Mouse (Mus musculus): ENCODE measurements around the gene Mrpl43. TPM values are rescaled to one million over a fixed set of nuclear protein-coding genes. Genes with fewer than 3 reads are reported as not detected.

The Mrpl43 gene
- polyA plus RNA-seq, 1 experiment from 2014 or later: 67.1 TPM

DNA sequence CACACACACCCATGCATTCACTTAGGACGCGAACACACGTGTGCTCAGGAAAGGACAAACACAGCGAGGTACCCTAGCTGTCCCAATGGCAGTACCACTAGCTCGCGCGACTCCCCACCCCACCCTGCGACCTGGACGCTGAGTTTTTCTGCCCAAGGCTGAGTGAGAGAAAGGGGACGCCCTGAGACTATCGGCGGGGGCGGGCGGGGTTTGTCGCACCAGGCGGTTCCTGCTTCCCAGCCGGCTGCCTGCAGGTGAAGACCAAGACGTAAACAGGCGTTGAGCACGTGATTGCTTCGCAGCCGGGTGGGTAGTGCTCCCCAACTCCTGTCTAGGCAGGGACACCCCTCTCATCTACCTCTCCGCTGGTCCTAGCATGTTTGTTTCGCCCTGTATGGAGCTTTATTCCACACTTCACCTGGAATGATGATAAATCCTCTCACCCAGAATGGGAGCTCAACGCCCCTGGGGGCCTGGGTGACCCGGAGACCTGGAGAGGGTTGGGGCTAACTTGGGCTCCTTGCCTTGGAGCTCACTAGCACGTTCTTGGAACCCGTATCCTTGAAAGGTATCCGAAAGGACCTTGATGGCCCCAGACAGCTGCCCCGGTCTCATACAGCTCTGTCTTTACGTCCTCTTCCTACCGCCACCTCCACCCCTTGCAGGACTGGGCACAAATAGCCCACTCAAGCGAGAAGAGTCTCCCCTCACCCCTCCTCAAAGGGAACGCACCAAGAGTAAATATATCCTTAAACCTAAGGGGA lies 9.5 kb upstream of the Mrpl43 start:
- peak; percentile 42 for DNase-seq (ENCODE audit: low spot score)
- H3K4me1 ChIP-seq (ENCODE audit: control insufficient read depth, insufficient read depth, low read length): peaks cover 30% of the 10 kb centered on the region
- ATAC-seq: peak; percentile 8; the same call in 1 of the 2 replicates

DNA sequence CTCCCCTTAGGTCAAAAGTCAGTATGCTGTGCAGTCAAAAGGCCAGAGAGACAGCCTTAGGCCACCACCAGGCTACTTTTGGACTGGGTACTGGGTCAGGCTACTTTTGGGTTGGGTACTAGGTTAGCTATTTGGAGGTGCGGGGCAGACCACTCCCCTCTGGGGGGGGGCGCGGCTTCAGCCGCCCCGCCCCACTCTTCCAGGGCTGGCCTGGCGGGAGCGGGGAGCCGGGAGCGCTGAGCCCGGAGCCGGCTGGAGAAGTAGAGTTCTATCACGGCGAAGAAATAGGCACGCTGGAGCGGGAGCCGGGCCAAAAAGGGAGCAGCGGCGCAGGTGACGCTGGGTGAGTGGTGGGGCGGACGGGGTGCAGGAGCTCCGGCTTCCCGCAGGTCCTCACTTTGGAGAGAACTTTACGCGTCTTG lies 8.8 kb upstream of the Mrpl43 start:
- Histone ChIP-seq H3K4me1 (ENCODE audit: control insufficient read depth, insufficient read depth, low read length) (peaks cover 27% of the 10 kb centered on the region), H3K9me3 (replicated peaks; ENCODE audit: control insufficient read depth, low read length) (no peaks in the 10 kb centered on the region), H3K4me3 (ENCODE audit: low read depth, low read length) (peak overlapping the region; percentile 63), H3K36me3 (ENCODE audit: control insufficient read depth, insufficient read depth, low read length) (peaks cover 26% of the 10 kb centered on the region), H3K27me3 (replicated peaks; ENCODE audit: control insufficient read depth, insufficient read depth, low read length) (no peaks in the 10 kb centered on the region), H3K4me2 (ENCODE audit: low read length) (peak overlapping the region; percentile 89), H3K27ac (ENCODE audit: low read depth, low read length) (peak overlapping the region; percentile 97; the same call in 1 of the 2 replicates), H3K9ac (ENCODE audit: low read length) (peak overlapping the region; percentile 87)
- WGBS: under 1% methylated on average over 25 of the region's 25 CpGs
- no peak for ATAC-seq
- DNase-seq (ENCODE audit: low spot score): peak; percentile 42

More for the DNA sequence above, 9.5 kb upstream of the Mrpl43 start:
- H3K4me2 ChIP-seq (ENCODE audit: low read length): peak overlapping the region; percentile 89
- peaks cover 19% of the 10 kb centered on the region for H3K36me3 ChIP-seq (ENCODE audit: control insufficient read depth, insufficient read depth, low read length)
- WGBS: 0% methylated on average over 34 of the region's 34 CpGs
- no peaks in the 10 kb centered on the region for H3K9me3 ChIP-seq (replicated peaks; ENCODE audit: control insufficient read depth, low read length)
- H3K9ac ChIP-seq (ENCODE audit: low read length): peak overlapping the region; percentile 87
- peak overlapping the region; percentile 97 for H3K27ac ChIP-seq (ENCODE audit: low read depth, low read length)
- H3K27me3 ChIP-seq (replicated peaks; ENCODE audit: control insufficient read depth, insufficient read depth, low read length): no peaks in the 10 kb centered on the region
- H3K4me3 ChIP-seq (ENCODE audit: low read depth, low read length): peak overlapping the region; percentile 63

DNA sequence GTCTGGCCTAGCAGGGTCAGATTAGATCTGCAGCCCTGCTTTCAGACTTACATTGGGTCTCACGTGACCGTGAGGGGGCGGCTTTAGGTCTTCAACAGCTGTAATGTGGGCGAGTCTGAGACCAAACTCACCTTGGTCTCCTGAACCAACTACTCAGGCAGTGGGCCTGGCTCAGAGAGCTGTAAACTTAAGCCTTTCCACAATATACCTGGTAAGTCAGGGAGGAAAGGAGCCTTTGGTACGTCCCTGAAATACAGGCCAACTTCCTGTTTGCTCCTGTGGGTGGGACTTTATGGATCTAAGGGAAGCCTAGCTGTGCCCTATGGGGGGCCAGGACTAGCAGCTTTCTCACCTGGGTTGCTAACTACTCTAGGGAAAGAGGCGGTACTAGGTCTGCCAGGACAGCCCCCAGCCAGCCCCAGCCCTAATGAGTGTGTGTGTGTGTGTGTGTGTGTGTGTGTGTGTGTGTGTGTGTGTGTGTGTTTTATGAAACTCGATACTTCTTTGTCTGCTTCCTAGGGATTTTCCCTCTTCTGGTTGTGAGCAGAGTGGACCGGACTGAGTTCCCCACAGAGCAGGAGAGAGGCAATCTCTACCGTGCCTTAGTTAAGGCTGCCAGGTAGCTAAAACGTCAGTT lies 8.2 kb upstream of the Mrpl43 start, which contains the start of gene Lzts2:
Lzts2 (plus strand) TSS at position 80 of the 637 bp plus-strand sequence.
- H3K4me3 ChIP-seq (ENCODE audit: low read depth, low read length): peak within 1 kb of the TSS; percentile 63
- H3K27ac ChIP-seq (ENCODE audit: low read depth, low read length): peak within 1 kb of the TSS; percentile 97; the same call in 1 of the 2 replicates
- H3K27me3 ChIP-seq (replicated peaks; ENCODE audit: control insufficient read depth, insufficient read depth, low read length): no peaks in the 10 kb centered on the region
- H3K4me1 ChIP-seq (ENCODE audit: control insufficient read depth, insufficient read depth, low read length): peaks cover 27% of the 10 kb centered on the region
- peak within 1 kb of the TSS; percentile 89 for H3K4me2 ChIP-seq (ENCODE audit: low read length)
- H3K36me3 ChIP-seq (ENCODE audit: control insufficient read depth, insufficient read depth, low read length): peaks cover 26% of the 10 kb centered on the region
- DNase-seq (ENCODE audit: low spot score) (no peak), ATAC-seq (no peak)
- H3K9me3 ChIP-seq (replicated peaks; ENCODE audit: control insufficient read depth, low read length): no peaks in the 10 kb centered on the region
- 9% methylated on average over 10 of the region's 10 CpGs for WGBS
- peak within 1 kb of the TSS; percentile 87 for H3K9ac ChIP-seq (ENCODE audit: low read length)

DNA sequence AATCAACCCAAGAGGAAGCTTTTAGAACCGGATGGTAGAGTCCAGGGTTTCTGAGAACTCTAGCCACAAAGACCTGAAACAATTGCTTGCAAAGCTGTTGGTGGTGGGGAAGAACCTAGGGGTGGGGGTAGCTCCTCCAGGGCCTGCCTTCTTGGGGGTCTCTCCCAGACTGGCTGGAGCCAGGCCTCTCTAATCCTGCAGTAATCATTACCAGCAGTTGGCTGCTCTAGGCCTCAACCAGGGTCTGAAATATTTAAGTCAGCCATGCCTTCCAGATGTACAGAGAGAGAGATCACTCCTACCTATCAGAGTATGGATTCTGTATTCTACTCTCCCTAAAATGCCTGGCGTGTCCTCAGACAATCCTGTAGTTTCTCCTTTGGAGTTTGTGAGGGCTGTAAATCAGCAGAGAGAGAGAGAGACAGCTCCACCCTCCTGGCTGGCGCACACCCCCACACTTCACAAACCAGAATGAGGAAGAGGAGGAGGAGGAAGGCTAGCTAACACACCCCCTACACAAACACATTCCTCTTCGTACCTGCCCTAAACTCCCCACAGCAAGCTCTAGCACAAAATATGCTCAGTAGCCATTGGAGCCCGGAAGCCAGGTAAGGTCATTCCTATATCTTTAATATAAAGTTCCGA lies 7.5 kb upstream of the Mrpl43 start:
- H3K9ac ChIP-seq (ENCODE audit: low read length): no peak overlapping the region
- ATAC-seq (no peak), DNase-seq (ENCODE audit: low spot score) (no peak)
- H3K9me3 ChIP-seq (replicated peaks; ENCODE audit: control insufficient read depth, low read length): no peaks in the 10 kb centered on the region
- no peaks in the 10 kb centered on the region for H3K27me3 ChIP-seq (replicated peaks; ENCODE audit: control insufficient read depth, insufficient read depth, low read length)
- peaks cover 30% of the 10 kb centered on the region for H3K36me3 ChIP-seq (ENCODE audit: control insufficient read depth, insufficient read depth, low read length)
- 67% methylated on average over 6 of the region's 6 CpGs for WGBS
- peaks cover 19% of the 10 kb centered on the region for H3K4me1 ChIP-seq (ENCODE audit: control insufficient read depth, insufficient read depth, low read length)
- H3K4me2 ChIP-seq (ENCODE audit: low read length): no peak overlapping the region
- H3K27ac ChIP-seq (ENCODE audit: low read depth, low read length): no peak overlapping the region
- H3K4me3 ChIP-seq (ENCODE audit: low read depth, low read length): no peak overlapping the region

DNA sequence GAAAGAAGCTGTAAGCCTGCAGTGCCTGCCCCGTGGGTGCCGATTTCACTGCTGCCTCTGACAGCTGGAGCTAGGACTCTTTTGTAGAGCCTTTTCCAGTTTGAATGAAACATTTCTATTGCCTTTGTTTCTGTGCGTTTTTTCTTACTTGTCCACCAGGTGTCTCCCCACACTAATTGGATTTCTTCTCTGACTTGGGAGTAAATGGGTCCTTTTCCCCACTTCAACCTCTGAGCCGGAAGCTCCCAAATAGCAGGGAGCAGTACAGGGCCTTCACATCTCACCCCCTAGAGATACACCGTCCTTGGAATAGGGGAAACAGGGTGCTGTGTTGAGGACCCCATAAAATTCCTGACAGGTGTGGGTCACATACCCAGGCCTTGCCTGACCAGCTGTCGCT lies 6.4 kb upstream of the Mrpl43 start:
- ATAC-seq (no peak), DNase-seq (ENCODE audit: low spot score) (peak; percentile 75)
- H3K4me1 ChIP-seq (ENCODE audit: control insufficient read depth, insufficient read depth, low read length): peaks cover 19% of the 10 kb centered on the region
- H3K27ac ChIP-seq (ENCODE audit: low read depth, low read length): peak overlapping the region; percentile 63
- H3K4me3 ChIP-seq (ENCODE audit: low read depth, low read length): no peak overlapping the region
- 28% methylated on average over 6 of the region's 6 CpGs for WGBS
- H3K9me3 ChIP-seq (replicated peaks; ENCODE audit: control insufficient read depth, low read length): no peaks in the 10 kb centered on the region
- peaks cover 33% of the 10 kb centered on the region for H3K36me3 ChIP-seq (ENCODE audit: control insufficient read depth, insufficient read depth, low read length)
- no peak overlapping the region for H3K4me2 ChIP-seq (ENCODE audit: low read length)
- no peaks in the 10 kb centered on the region for H3K27me3 ChIP-seq (replicated peaks; ENCODE audit: control insufficient read depth, insufficient read depth, low read length)
- peak overlapping the region; percentile 41 for H3K9ac ChIP-seq (ENCODE audit: low read length)

DNA sequence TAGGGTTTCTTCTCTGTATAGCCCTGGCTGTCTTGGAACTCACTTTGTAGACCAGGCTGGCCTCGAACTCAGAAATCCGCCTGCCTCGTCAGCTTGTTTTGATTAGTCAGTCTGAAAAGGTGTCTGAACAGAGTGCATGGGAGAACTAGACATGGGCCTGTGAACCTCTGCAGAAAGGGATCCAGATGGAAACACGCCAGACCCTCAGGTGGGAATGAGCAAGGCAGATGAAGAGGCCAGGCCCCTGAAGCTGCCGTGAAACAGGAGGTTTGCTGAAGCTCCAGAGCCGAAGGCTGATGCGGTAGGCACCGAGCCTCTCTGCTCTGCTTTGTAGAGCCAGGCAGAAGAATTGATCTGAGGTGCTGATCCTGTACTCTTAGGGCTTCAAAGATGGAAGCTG lies 6.0 kb upstream of the Mrpl43 start:
- Histone ChIP-seq H3K9me3 (replicated peaks; ENCODE audit: control insufficient read depth, low read length) (no peaks in the 10 kb centered on the region), H3K9ac (ENCODE audit: low read length) (peak overlapping the region; percentile 41), H3K27me3 (replicated peaks; ENCODE audit: control insufficient read depth, insufficient read depth, low read length) (no peaks in the 10 kb centered on the region), H3K4me1 (ENCODE audit: control insufficient read depth, insufficient read depth, low read length) (peaks cover 23% of the 10 kb centered on the region), H3K4me2 (ENCODE audit: low read length) (no peak overlapping the region), H3K36me3 (ENCODE audit: control insufficient read depth, insufficient read depth, low read length) (peaks cover 33% of the 10 kb centered on the region), H3K27ac (ENCODE audit: low read depth, low read length) (peak overlapping the region; percentile 63), H3K4me3 (ENCODE audit: low read depth, low read length) (no peak overlapping the region)
- WGBS: 87% methylated on average over 8 of the region's 8 CpGs
- ATAC-seq (no peak), DNase-seq (ENCODE audit: low spot score) (no peak)

DNA sequence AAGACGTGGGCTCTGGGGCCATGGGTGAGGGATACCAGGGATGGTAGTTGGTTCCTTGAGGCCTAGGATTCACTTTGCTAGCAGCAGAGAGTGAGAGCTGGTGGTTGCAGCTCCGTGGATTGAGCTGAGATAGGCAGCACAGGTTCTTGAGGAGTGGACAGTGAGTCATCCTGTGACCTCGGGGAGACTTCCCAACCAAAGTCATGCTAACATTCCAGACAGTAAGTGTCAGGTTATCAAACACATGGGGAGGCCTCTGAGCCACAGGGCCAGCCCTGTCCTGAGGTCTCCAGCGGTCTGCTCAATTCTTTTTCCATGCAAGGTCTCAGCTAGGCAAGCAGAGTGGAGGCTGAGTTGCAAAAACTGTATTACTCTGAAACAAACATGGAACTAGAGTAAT lies 4.4 kb upstream of the Mrpl43 start:
- no peak overlapping the region for H3K9ac ChIP-seq (ENCODE audit: low read length)
- H3K9me3 ChIP-seq (replicated peaks; ENCODE audit: control insufficient read depth, low read length): no peaks in the 10 kb centered on the region
- H3K27me3 ChIP-seq (replicated peaks; ENCODE audit: control insufficient read depth, insufficient read depth, low read length): no peaks in the 10 kb centered on the region
- H3K4me3 ChIP-seq (ENCODE audit: low read depth, low read length): no peak overlapping the region
- no peak for DNase-seq (ENCODE audit: low spot score)
- no peak overlapping the region for H3K4me2 ChIP-seq (ENCODE audit: low read length)
- peaks cover 19% of the 10 kb centered on the region for H3K4me1 ChIP-seq (ENCODE audit: control insufficient read depth, insufficient read depth, low read length)
- H3K36me3 ChIP-seq (ENCODE audit: control insufficient read depth, insufficient read depth, low read length): peaks cover 33% of the 10 kb centered on the region
- ATAC-seq: no peak
- no peak overlapping the region for H3K27ac ChIP-seq (ENCODE audit: low read depth, low read length)
- WGBS: 91% methylated on average over 4 of the region's 4 CpGs

DNA sequence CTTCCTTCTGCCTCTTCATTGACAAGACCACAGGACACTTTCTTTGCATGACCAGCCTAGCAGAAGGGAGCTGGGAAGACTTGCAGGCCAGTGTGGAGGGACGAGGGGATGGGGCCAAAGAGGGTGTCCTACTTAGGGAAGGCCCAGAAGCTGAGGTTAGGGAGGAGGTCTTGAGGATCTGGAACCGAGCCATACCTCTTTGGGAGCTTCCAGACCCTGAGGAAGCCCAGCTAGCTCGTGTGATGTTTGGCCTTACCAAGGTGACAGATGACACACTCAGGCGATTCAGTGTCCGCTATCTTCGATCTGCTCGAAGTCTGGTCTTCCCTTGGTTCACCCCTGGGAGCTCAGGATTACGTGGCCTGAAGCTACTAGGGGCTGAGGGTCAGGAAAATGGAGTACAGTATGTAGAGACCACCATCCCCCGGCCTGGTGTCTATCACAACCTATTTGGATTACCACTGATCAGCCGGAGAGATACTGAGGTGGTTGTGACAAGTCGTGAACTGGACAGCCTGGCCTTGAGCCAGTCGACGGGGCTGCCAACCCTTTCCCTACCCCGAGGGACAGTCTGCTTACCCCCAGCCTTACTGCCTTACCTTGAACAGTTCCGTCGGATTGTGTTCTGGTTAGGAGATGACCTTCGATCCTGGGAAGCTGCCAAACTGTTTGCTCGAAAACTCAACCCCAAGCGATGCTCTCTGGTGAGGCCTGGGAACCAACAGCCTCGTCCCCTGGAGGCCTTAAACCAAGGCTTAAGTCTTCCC lies 1.4 kb upstream of the Mrpl43 start:
- no peak overlapping the region for H3K27ac ChIP-seq (ENCODE audit: low read depth, low read length)
- H3K36me3 ChIP-seq (ENCODE audit: control insufficient read depth, insufficient read depth, low read length): peaks cover 51% of the 10 kb centered on the region
- WGBS: 88% methylated on average over 20 of the region's 20 CpGs

More for the DNA sequence above, 1.4 kb upstream of the Mrpl43 start:
- peaks cover 18% of the 10 kb centered on the region for H3K4me1 ChIP-seq (ENCODE audit: control insufficient read depth, insufficient read depth, low read length)
- H3K4me3 ChIP-seq (ENCODE audit: low read depth, low read length): peak overlapping the region; percentile 63; the same call in 1 of the 2 replicates
- peak overlapping the region; percentile 78 for H3K9ac ChIP-seq (ENCODE audit: low read length)
- H3K4me2 ChIP-seq (ENCODE audit: low read length): peak overlapping the region; percentile 69
- H3K9me3 ChIP-seq (replicated peaks; ENCODE audit: control insufficient read depth, low read length): no peaks in the 10 kb centered on the region
- H3K27me3 ChIP-seq (replicated peaks; ENCODE audit: control insufficient read depth, insufficient read depth, low read length): no peaks in the 10 kb centered on the region
- no peak for DNase-seq (ENCODE audit: low spot score)
- no peak for ATAC-seq

Data from forebrain, embryonic 14.5 days (tissue).